Mouse (Mus musculus): Measurements from ENCODE around the gene Zfp94. TPM values are rescaled to one million over a fixed set of nuclear protein-coding genes. Genes with fewer than 3 reads are reported as not detected.

Zfp94 gene
- total and polyA plus RNA-seq, 2 experiments from 2014 or later, result 12.0 to 21.6 TPM

- Histone ChIP-seq H3K9me3 (ENCODE audit: low read length) (no peaks in the 10 kb centered on the region), H3K9ac (replicated peaks; ENCODE audit: low read length) (no peak overlapping the region), H3K4me1 (ENCODE audit: insufficient read depth, low read length) (no peaks in the 10 kb centered on the region), H3K27me3 (ENCODE audit: insufficient read depth, low read length) (no peaks in the 10 kb centered on the region), H3K36me3 (ENCODE audit: insufficient read depth, low read length) (no peaks in the 10 kb centered on the region), H3K27ac (no peak overlapping the region), H3K4me2 (ENCODE audit: low read depth, low read length) (no peak overlapping the region), H3K4me3 (ENCODE audit: low read length) (no peak overlapping the region)
- ATAC-seq (no peak), DNase-seq (ENCODE audit: low spot score) (no peak)
- WGBS, result 48% methylated on average over 4 of the region's 4 CpGs
- peak; percentile 54 for TF ChIP-seq CTCF (IDR thresholded peaks at IDR 0.05; ENCODE audit: low read depth)
Observed at GRCm38 (mm10) chr7:24357899-24358298, 41.4 kb upstream of the Zfp94 start.

DNA sequence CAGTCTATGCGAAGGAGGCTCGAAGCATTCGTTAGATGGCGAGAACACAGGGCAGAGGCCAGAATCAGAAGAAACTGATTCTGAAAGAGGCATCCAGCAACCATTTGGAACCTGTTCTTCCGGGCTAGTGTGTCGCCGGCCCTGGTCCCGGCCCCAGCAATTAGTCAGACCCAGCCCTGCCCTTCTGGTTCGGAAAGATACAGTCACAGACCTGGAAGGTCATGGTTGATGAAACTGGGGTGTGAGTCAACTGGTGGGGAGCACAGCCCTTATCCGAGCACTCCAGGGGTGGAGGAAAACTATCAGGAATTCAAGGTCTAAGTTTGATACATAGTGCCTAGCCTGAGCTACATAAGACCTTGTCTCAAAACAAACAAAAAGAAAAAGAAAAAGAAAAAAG lies 39.6 kb upstream of the Zfp94 start:
- no peak overlapping the region for H3K9ac ChIP-seq (replicated peaks; ENCODE audit: low read length)
- no peak overlapping the region for H3K4me2 ChIP-seq (ENCODE audit: low read depth, low read length)
- TF ChIP-seq CTCF (IDR thresholded peaks at IDR 0.05; ENCODE audit: low read depth), result no peak
- ATAC-seq (no peak), DNase-seq (ENCODE audit: low spot score) (no peak)
- H3K27me3 ChIP-seq (ENCODE audit: insufficient read depth, low read length), result no peaks in the 10 kb centered on the region
- no peaks in the 10 kb centered on the region for H3K9me3 ChIP-seq (ENCODE audit: low read length)
- H3K36me3 ChIP-seq (ENCODE audit: insufficient read depth, low read length), result no peaks in the 10 kb centered on the region
- 82% methylated on average over 10 of the region's 10 CpGs for WGBS
- H3K4me1 ChIP-seq (ENCODE audit: insufficient read depth, low read length), result no peaks in the 10 kb centered on the region
- H3K27ac ChIP-seq, result no peak overlapping the region
- H3K4me3 ChIP-seq (ENCODE audit: low read length), result no peak overlapping the region

DNA sequence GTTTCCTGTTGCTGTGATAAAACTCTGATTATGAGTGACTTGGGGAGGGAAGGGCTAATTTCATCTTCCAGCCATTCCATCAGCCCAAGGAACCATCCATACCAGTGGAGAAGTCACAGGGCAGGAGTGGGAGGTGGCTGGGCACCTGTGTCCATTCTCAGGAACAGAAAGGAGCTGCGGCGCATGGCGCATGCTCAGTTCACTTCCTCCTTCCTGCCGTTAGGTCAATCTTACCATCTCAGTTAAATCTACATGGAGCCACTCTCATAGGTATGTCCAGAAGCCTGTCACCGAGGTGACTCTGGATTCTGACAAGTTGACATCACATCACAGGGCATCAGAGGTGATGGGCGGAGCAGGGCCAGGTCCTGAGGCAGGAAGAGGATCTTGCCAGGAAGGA lies 39.2 kb upstream of the Zfp94 start:
- no peaks in the 10 kb centered on the region for H3K36me3 ChIP-seq (ENCODE audit: insufficient read depth, low read length)
- no peak for TF ChIP-seq CTCF (IDR thresholded peaks at IDR 0.05; ENCODE audit: low read depth)
- H3K4me1 ChIP-seq (ENCODE audit: insufficient read depth, low read length), result no peaks in the 10 kb centered on the region
- no peaks in the 10 kb centered on the region for H3K9me3 ChIP-seq (ENCODE audit: low read length)
- DNase-seq (ENCODE audit: low spot score) (no peak), ATAC-seq (no peak)
- no peak overlapping the region for H3K4me3 ChIP-seq (ENCODE audit: low read length)
- no peak overlapping the region for H3K9ac ChIP-seq (replicated peaks; ENCODE audit: low read length)
- H3K27ac ChIP-seq, result no peak overlapping the region
- no peak overlapping the region for H3K4me2 ChIP-seq (ENCODE audit: low read depth, low read length)
- 85% methylated on average over 6 of the region's 6 CpGs for WGBS
- H3K27me3 ChIP-seq (ENCODE audit: insufficient read depth, low read length), result no peaks in the 10 kb centered on the region

DNA sequence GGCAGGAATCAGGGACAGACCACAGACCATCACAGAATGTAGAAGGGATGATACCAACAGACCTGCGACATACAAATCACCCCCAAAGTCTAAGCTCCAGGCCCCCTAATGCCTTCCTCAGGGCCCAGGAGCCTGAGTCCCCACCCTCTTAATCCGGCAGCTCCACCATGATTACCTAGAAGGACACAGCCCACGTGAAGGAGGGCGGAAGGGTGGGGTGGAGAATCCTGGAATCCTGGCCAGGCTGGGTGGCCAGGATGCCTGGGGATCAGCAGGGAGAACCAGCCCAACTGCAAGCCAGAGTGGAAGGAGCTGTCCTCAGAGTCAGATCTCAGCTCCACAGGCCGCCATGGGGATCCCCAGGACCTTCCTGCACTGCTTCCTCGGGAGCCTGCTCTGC lies 32.4 kb upstream of the Zfp94 start, which contains the start of gene Lypd5:
Gene Lypd5, plus strand, starts transcription at position 301 of the 400 bp plus-strand sequence.
- H3K4me1 ChIP-seq (ENCODE audit: insufficient read depth, low read length), result no peaks in the 10 kb centered on the region
- 58% methylated on average over 6 of the region's 6 CpGs for WGBS
- no peak for ATAC-seq
- TF ChIP-seq CTCF (IDR thresholded peaks at IDR 0.05; ENCODE audit: low read depth), result no peak
- no peak within 1 kb of the TSS for H3K4me3 ChIP-seq (ENCODE audit: low read length)
- no peak for DNase-seq (ENCODE audit: low spot score)
- H3K27me3 ChIP-seq (ENCODE audit: insufficient read depth, low read length), result no peaks in the 10 kb centered on the region
- no peak within 1 kb of the TSS for H3K9ac ChIP-seq (replicated peaks; ENCODE audit: low read length)
- H3K36me3 ChIP-seq (ENCODE audit: insufficient read depth, low read length), result no peaks in the 10 kb centered on the region
- no peaks in the 10 kb centered on the region for H3K9me3 ChIP-seq (ENCODE audit: low read length)
- no peak within 1 kb of the TSS for H3K27ac ChIP-seq
- no peak within 1 kb of the TSS for H3K4me2 ChIP-seq (ENCODE audit: low read depth, low read length)

DNA sequence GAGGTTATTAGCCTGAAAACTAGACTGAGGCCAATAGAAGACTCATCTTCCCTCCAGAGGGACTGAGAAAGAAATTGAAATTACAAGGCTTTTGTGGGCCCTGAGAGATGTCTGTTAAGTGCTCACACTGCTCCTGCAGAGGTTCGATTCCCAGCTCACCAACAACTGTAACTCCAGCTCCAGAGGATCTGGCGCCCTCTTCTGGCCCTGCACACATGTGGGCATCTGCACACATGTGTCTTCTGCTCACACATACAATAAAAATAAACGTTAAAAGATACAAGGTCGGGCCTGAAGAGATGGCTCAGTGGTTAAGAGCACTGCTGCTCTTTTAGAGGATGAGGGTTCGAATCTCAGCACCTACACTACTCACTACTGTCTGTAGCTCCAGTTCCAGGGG lies 30.0 kb upstream of the Zfp94 start:
- no peak for DNase-seq (ENCODE audit: low spot score)
- WGBS, result 78% methylated on average over 5 of the region's 5 CpGs
- Histone ChIP-seq H3K4me1 (ENCODE audit: insufficient read depth, low read length) (no peaks in the 10 kb centered on the region), H3K27me3 (ENCODE audit: insufficient read depth, low read length) (no peaks in the 10 kb centered on the region), H3K27ac (no peak overlapping the region), H3K36me3 (ENCODE audit: insufficient read depth, low read length) (no peaks in the 10 kb centered on the region), H3K9me3 (ENCODE audit: low read length) (no peaks in the 10 kb centered on the region), H3K9ac (replicated peaks; ENCODE audit: low read length) (no peak overlapping the region), H3K4me3 (ENCODE audit: low read length) (no peak overlapping the region), H3K4me2 (ENCODE audit: low read depth, low read length) (no peak overlapping the region)
- no peak for TF ChIP-seq CTCF (IDR thresholded peaks at IDR 0.05; ENCODE audit: low read depth)
- no peak for ATAC-seq

- H3K9ac ChIP-seq (replicated peaks; ENCODE audit: low read length), result no peak overlapping the region
- WGBS, result 41% methylated on average over 7 of the region's 7 CpGs
- no peaks in the 10 kb centered on the region for H3K9me3 ChIP-seq (ENCODE audit: low read length)
- no peaks in the 10 kb centered on the region for H3K36me3 ChIP-seq (ENCODE audit: insufficient read depth, low read length)
- H3K27me3 ChIP-seq (ENCODE audit: insufficient read depth, low read length), result no peaks in the 10 kb centered on the region
- no peak for TF ChIP-seq CTCF (IDR thresholded peaks at IDR 0.05; ENCODE audit: low read depth)
- DNase-seq (ENCODE audit: low spot score), result peak; percentile 9
- H3K4me3 ChIP-seq (ENCODE audit: low read length), result no peak overlapping the region
- no peak overlapping the region for H3K4me2 ChIP-seq (ENCODE audit: low read depth, low read length)
- H3K4me1 ChIP-seq (ENCODE audit: insufficient read depth, low read length), result no peaks in the 10 kb centered on the region
- 0 out of 2 replicates have a peak overlapping the region, but pooled peaks have one; percentile 32 for H3K27ac ChIP-seq
- ATAC-seq, result no peak
Observed at GRCm38 (mm10) chr7:24343701-24344272, 27.3 kb upstream of the Zfp94 start.

DNA sequence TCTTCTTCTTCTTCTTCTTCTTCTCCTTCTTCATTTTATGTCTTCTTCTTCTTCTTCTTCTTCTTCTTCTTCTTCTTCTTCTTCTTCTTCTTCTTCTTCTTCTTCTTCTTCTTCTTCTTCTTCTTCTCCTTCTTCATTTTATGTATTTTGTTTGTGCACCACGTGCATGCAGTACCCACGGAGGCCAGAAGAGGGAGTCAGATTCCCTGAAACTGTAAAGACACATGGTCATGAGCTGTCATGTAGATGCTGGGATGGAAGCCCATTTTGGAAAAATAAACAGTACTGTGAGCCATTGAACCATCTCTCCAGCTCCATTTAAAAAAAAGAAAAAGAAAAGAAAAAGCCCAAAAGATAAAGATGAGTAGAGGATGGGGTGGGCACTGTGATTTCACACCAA lies 21.8 kb upstream of the Zfp94 start:
- no peaks in the 10 kb centered on the region; the same call in 1 of the 2 replicates for H3K27me3 ChIP-seq (ENCODE audit: insufficient read depth, low read length)
- H3K27ac ChIP-seq, result no peak overlapping the region
- TF ChIP-seq CTCF (IDR thresholded peaks at IDR 0.05; ENCODE audit: low read depth), result peak; percentile 40
- H3K36me3 ChIP-seq (ENCODE audit: insufficient read depth, low read length), result no peaks in the 10 kb centered on the region
- no peaks in the 10 kb centered on the region for H3K4me1 ChIP-seq (ENCODE audit: insufficient read depth, low read length)
- ATAC-seq, result no peak
- no peak for DNase-seq (ENCODE audit: low spot score)
- H3K9me3 ChIP-seq (ENCODE audit: low read length), result no peaks in the 10 kb centered on the region
- no peak overlapping the region for H3K4me3 ChIP-seq (ENCODE audit: low read length)
- H3K9ac ChIP-seq (replicated peaks; ENCODE audit: low read length), result no peak overlapping the region
- 34% methylated on average over 2 of the region's 2 CpGs for WGBS
- H3K4me2 ChIP-seq (ENCODE audit: low read depth, low read length), result no peak overlapping the region

Data from hindbrain, postnatal 0 days (tissue).